Mouse (Mus musculus) ES-Bruce4 (cell line): ENCODE data around the gene Cklf.

Source experiments
- CTCF ChIP-seq: IDR thresholded peaks from one replicate; pipeline ENCODE4 v1.8.1; 2011; ENCODE audit warnings: low read depth, low read length
- POLR2A ChIP-seq: IDR thresholded peaks from one replicate; pipeline ENCODE4 v1.8.1; 2011; ENCODE audit warnings: low read length; ENCODE audit not compliant: insufficient read depth

DNA sequence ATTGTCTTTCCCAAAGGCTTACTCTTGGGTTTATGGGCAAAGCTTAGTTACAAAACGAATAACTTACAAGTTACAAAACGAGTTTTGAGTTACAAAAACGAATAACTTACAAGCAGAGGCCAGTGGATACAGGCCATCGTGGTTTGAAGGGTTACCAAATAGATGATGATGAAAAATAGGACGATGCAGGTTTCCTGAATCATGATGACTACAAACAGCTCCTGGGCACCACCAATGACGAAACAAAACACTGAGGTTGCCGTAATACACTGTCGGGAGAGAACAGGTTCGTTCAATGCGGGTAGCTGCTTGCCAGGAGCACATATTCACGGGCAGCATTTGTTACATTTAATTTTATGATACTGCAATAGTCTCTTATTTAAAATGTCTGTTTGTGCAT is 54.3 kb downstream of the Cklf start:
- TF ChIP-seq CTCF: no peak
- TF ChIP-seq POLR2A: no peak
